Mouse (Mus musculus) MEL (cell line): ENCODE results near the gene Hrh3. TPM values are rescaled to one million over a fixed set of nuclear protein-coding genes. Genes with fewer than 3 reads are reported as not detected.
A peak's percentile ranks its signal among the peaks of the same experiment; 100 is the strongest.

Experiments used
- DNase-seq: peaks from one replicate; pipeline ENCODE4 v3.0.0; 2011; ENCODE audit warnings: low read depth, low spot score
- H3K27ac ChIP-seq: 2 replicates; pipeline ENCODE4 v1.5.1; 2012; ENCODE audit warnings: low read depth, mild to moderate bottlenecking, control low read depth, low read length, moderate library complexity; ENCODE audit not compliant: control insufficient read depth
- H3K27me3 ChIP-seq, 2 experiments: fragments of 150-350 bp in 1 of 2; sonication (generic) in 1 of 2; 2 replicates each; pipeline ENCODE4 v1.6.1; 2012; ENCODE audit warnings: low read length in 2 of 2, mild to moderate bottlenecking in 2 of 2, improper control_type of control experiment in 1 of 2, moderate library complexity in 1 of 2; ENCODE audit not compliant: insufficient read depth in 2 of 2, control insufficient read depth in 1 of 2
- H3K36me3 ChIP-seq, 2 experiments: 2 replicates each; pipeline ENCODE4 v1.6.1; 2012 to 2014; ENCODE audit warnings: low read length in 2 of 2, improper control_type of control experiment in 1 of 2, inconsistent platforms in 1 of 2, mild to moderate bottlenecking in 1 of 2; ENCODE audit not compliant: insufficient read depth in 2 of 2, control insufficient read depth in 1 of 2
- H3K4me1 ChIP-seq, 2 experiments: fragments of 150-350 bp in 1 of 2; sonication (generic) in 1 of 2; 2 replicates each; pipeline ENCODE4 v1.6.1; 2012; ENCODE audit warnings: low read length in 2 of 2, improper control_type of control experiment in 1 of 2, mild to moderate bottlenecking in 1 of 2; ENCODE audit not compliant: insufficient read depth in 2 of 2, control insufficient read depth in 1 of 2
- H3K4me3 ChIP-seq, 2 experiments: fragments of 150-350 bp in 1 of 2; sonication (generic) in 1 of 2; 2 replicates each; pipeline ENCODE4 v1.5.1; 2012; ENCODE audit warnings: low read depth in 2 of 2, low read length in 2 of 2, mild to moderate bottlenecking in 2 of 2, moderate library complexity in 2 of 2, control low read depth in 1 of 2, improper control_type of control experiment in 1 of 2; ENCODE audit not compliant: control insufficient read depth in 1 of 2, insufficient read depth in 1 of 2
- H3K79me2 ChIP-seq: 2 replicates; pipeline ENCODE4 v1.6.1; 2012; ENCODE audit warnings: mild to moderate bottlenecking, low read length, moderate library complexity; ENCODE audit not compliant: control insufficient read depth, poor library complexity, insufficient read depth
- H3K9ac ChIP-seq: 2 replicates; pipeline ENCODE4 v1.6.1; 2012; ENCODE audit warnings: low read depth, mild to moderate bottlenecking, control low read depth, low read length, moderate library complexity; ENCODE audit not compliant: control insufficient read depth, poor library complexity, severe bottlenecking
- H3K9me3 ChIP-seq: fragments of 150-350 bp; sonication (generic); replicated peaks from 2 replicates; pipeline ENCODE4 v1.6.1; 2012; ENCODE audit warnings: mild to moderate bottlenecking, low read length, improper control_type of control experiment, moderate library complexity; ENCODE audit not compliant: insufficient read depth
- CHD2 ChIP-seq: IDR thresholded peaks from 2 replicates; pipeline ENCODE4 v1.6.1; 2011; ENCODE audit warnings: low read length, improper control_type of control experiment
- CTCF ChIP-seq, 3 experiments: IDR thresholded peaks in 2 of 3; conservative IDR thresholded peaks in 1 of 3; 2 replicates each; pipeline ENCODE4 v1.5.1; 2011 to 2012; ENCODE audit warnings: low read length in 3 of 3, low read depth in 2 of 3, mild to moderate bottlenecking in 2 of 3, improper control_type of control experiment in 1 of 3, inconsistent platforms in 1 of 3, mixed read lengths in 1 of 3, moderate library complexity in 1 of 3; ENCODE audit not compliant: control insufficient read depth in 1 of 3, insufficient read depth in 1 of 3, poor library complexity in 1 of 3, severe bottlenecking in 1 of 3
- E2F4 ChIP-seq: IDR thresholded peaks from 2 replicates; pipeline ENCODE4 v1.6.1; 2011; ENCODE audit warnings: low read depth, low read length, improper control_type of control experiment, borderline replicate concordance
- ELF1 ChIP-seq: IDR thresholded peaks from 2 replicates; pipeline ENCODE4 v1.6.1; 2014; ENCODE audit warnings: low read depth, mild to moderate bottlenecking, inconsistent platforms, low read length, improper control_type of control experiment, moderate library complexity
- ETS1 ChIP-seq: IDR thresholded peaks from 2 replicates; pipeline ENCODE4 v1.6.1; 2012; ENCODE audit warnings: low read depth, mild to moderate bottlenecking, inconsistent platforms, low read length, improper control_type of control experiment, moderate library complexity
- GABPA ChIP-seq: IDR thresholded peaks from 2 replicates; pipeline ENCODE4 v1.6.1; 2012; ENCODE audit warnings: low read depth, mild to moderate bottlenecking, inconsistent platforms, low read length, improper control_type of control experiment, moderate library complexity
- GATA1 ChIP-seq: IDR thresholded peaks from 2 replicates; pipeline ENCODE4 v1.6.1; 2011; ENCODE audit warnings: low read depth, low read length, improper control_type of control experiment
- JUND ChIP-seq: IDR thresholded peaks from 2 replicates; pipeline ENCODE4 v1.6.1; 2011; ENCODE audit warnings: low read depth, mild to moderate bottlenecking, improper control_type of control experiment, low read length
- KAT2A ChIP-seq: conservative IDR thresholded peaks from 2 replicates; pipeline ENCODE4 v1.6.1; 2012; ENCODE audit warnings: low read depth, low read length, improper control_type of control experiment, inconsistent platforms
- MAX ChIP-seq: IDR thresholded peaks from 2 replicates; pipeline ENCODE4 v1.6.1; 2011; ENCODE audit warnings: low read length, improper control_type of control experiment
- MXI1 ChIP-seq: IDR thresholded peaks from 2 replicates; pipeline ENCODE4 v1.6.1; 2011; ENCODE audit warnings: mild to moderate bottlenecking, low read depth, low read length, improper control_type of control experiment
- MYB ChIP-seq: IDR thresholded peaks from 2 replicates; pipeline ENCODE4 v1.6.1; 2011; ENCODE audit warnings: mild to moderate bottlenecking, low read depth, low read length, improper control_type of control experiment
- NRF1 ChIP-seq: IDR thresholded peaks from 2 replicates; pipeline ENCODE4 v1.6.1; 2014; ENCODE audit warnings: low read depth, mild to moderate bottlenecking, inconsistent platforms, low read length, improper control_type of control experiment, moderate library complexity; ENCODE audit not compliant: poor library complexity, insufficient read depth, severe bottlenecking
- POLR2A ChIP-seq, 2 experiments: IDR thresholded peaks; 2 replicates each; pipeline ENCODE4 v1.6.1; 2011 to 2012; ENCODE audit warnings: low read length in 2 of 2, mild to moderate bottlenecking in 2 of 2, control low read depth in 1 of 2, improper control_type of control experiment in 1 of 2, low read depth in 1 of 2, moderate library complexity in 1 of 2; ENCODE audit not compliant: control insufficient read depth in 1 of 2, insufficient read depth in 1 of 2, poor library complexity in 1 of 2
- POLR2AphosphoS5 ChIP-seq: IDR thresholded peaks from 2 replicates; pipeline ENCODE4 v1.6.1; 2012; ENCODE audit warnings: low read depth, borderline replicate concordance, mild to moderate bottlenecking, inconsistent platforms, low read length, moderate library complexity, mixed read lengths
- RAD21 ChIP-seq: IDR thresholded peaks from 2 replicates; pipeline ENCODE4 v1.6.1; 2011; ENCODE audit warnings: mild to moderate bottlenecking, low read depth, low read length, improper control_type of control experiment
- RCOR1 ChIP-seq: IDR thresholded peaks from 2 replicates; pipeline ENCODE4 v1.6.1; 2012; ENCODE audit warnings: low read depth, mild to moderate bottlenecking, inconsistent platforms, low read length, improper control_type of control experiment
- TAL1 ChIP-seq: IDR thresholded peaks from 2 replicates; pipeline ENCODE4 v1.6.1; 2012; ENCODE audit warnings: mild to moderate bottlenecking, inconsistent platforms, low read length, moderate library complexity, mixed read lengths
- TCF12 ChIP-seq: IDR thresholded peaks from 2 replicates; pipeline ENCODE4 v1.6.1; 2014; ENCODE audit warnings: low read depth, mild to moderate bottlenecking, inconsistent platforms, low read length, improper control_type of control experiment, moderate library complexity
- UBTF ChIP-seq: IDR thresholded peaks from 2 replicates; pipeline ENCODE4 v1.6.1; 2012; ENCODE audit warnings: low read depth, mild to moderate bottlenecking, inconsistent platforms, low read length, improper control_type of control experiment, moderate library complexity, borderline replicate concordance; ENCODE audit not compliant: insufficient read depth
- USF2 ChIP-seq, 2 experiments: IDR thresholded peaks; 2 replicates each; pipeline ENCODE4 v1.6.1; 2011 to 2012; ENCODE audit warnings: improper control_type of control experiment in 2 of 2, low read length in 2 of 2, borderline replicate concordance in 1 of 2, inconsistent platforms in 1 of 2, low read depth in 1 of 2, mild to moderate bottlenecking in 1 of 2; ENCODE audit not compliant: insufficient read depth in 1 of 2
- ZKSCAN1 ChIP-seq: IDR thresholded peaks from 2 replicates; pipeline ENCODE4 v1.6.1; 2012; ENCODE audit warnings: low read depth, mild to moderate bottlenecking, inconsistent platforms, low read length, improper control_type of control experiment, moderate library complexity
- ZMIZ1 ChIP-seq: IDR thresholded peaks from 2 replicates; pipeline ENCODE4 v1.6.1; 2012; ENCODE audit warnings: low read depth, mild to moderate bottlenecking, inconsistent platforms, low read length, improper control_type of control experiment, moderate library complexity
- ZNF384 ChIP-seq: IDR thresholded peaks from 2 replicates; pipeline ENCODE4 v1.6.1; 2012; ENCODE audit warnings: low read depth, mild to moderate bottlenecking, inconsistent platforms, low read length, improper control_type of control experiment
- polyA plus RNA-seq, 2 experiments: library from polyadenylated mRNA; stranded (reverse) in 1 of 2; unstranded in 1 of 2; fragments of >175 nt in 1 of 2; fragments of >200 nt in 1 of 2; gene quantifications; 2 replicates each; pipeline versions ENCODE4 v1.2.1 to v1.2.4; 2012; ENCODE audit warnings: low replicate concordance in 2 of 2, low read depth in 1 of 2; ENCODE audit not compliant: insufficient read length in 2 of 2, insufficient read depth in 1 of 2, missing spikeins in 1 of 2
- total RNA-seq: library from RNA; depleted of rRNA; stranded (reverse); fragments of 300-350 nt; gene quantifications from 2 replicates; pipeline ENCODE4 v1.2.3, GENCODE M21; 2012

Hrh3 gene
- total and polyA plus RNA-seq, 3 experiments, result not detected

GRCm38 (mm10) chr2:180120292-180120761 lies 16.0 kb upstream of the Hrh3 start (continued):
- TF ChIP-seq ZMIZ1 (0 out of 2 replicates have a peak, but pooled peaks have one; percentile 32), TAL1 (peak; percentile 50), CHD2 (no peak)

- peak overlapping the region; percentile 94 for H3K9ac ChIP-seq
- TF ChIP-seq POLR2A (IDR thresholded peaks at IDR 0.05; ENCODE audit: control insufficient read depth in 1 of 2, insufficient read depth in 1 of 2, low read depth in 1 of 2, low read length in 2 of 2, poor library complexity in 1 of 2) (peak in 1 of 2 experiments; percentile 61; a peak in 2 of 4 replicates), ZKSCAN1 (no peak)
Observed at GRCm38 (mm10) chr2:180119439-180120291, 15.4 kb upstream of the Hrh3 start.

GRCm38 (mm10) chr2:180118661-180119438 lies 14.6 kb upstream of the Hrh3 start, which contains the start of gene Osbpl2:
Osbpl2 (plus strand) TSS chr2:180119306.
- peak; percentile 99 for DNase-seq
- Histone ChIP-seq H3K36me3 (peaks cover 12 to 41% of the 10 kb centered on the region in 2 experiments; a peak in 3 of 4 replicates), H3K9ac (peak within 1 kb of the TSS; percentile 94), H3K9me3 (no peaks in the 10 kb centered on the region), H3K79me2 (peaks cover 21% of the 10 kb centered on the region), H3K27me3 (no peaks in the 10 kb centered on the region), H3K4me1 (peaks cover 31 to 46% of the 10 kb centered on the region in 2 experiments), H3K27ac (peak within 1 kb of the TSS; percentile 87), H3K4me3 (peak within 1 kb of the TSS; percentile 79 to 94)
- TF ChIP-seq TCF12 (no peak), E2F4 (0 out of 2 replicates have a peak, but pooled peaks have one; percentile 58), MXI1 (peak; percentile 77), TAL1 (no peak), MYB (no peak), ZNF384 (peak; percentile 12; the same call in 1 of the 2 replicates), CTCF (IDR thresholded peaks at IDR 0.05 in 2 of 3, conservative IDR thresholded peaks at IDR 0.05 in 1 of 3; ENCODE audit: control insufficient read depth in 1 of 3, insufficient read depth in 1 of 3, low read depth in 2 of 3, low read length in 3 of 3, poor library complexity in 1 of 3, severe bottlenecking in 1 of 3) (no peak), RAD21 (no peak), MAX (peak; percentile 88), JUND (no peak), GABPA (no peak), USF2 (IDR thresholded peaks at IDR 0.05; ENCODE audit: borderline replicate concordance in 1 of 2, insufficient read depth in 1 of 2, low read depth in 1 of 2, low read length in 2 of 2) (0 out of 4 replicates have a peak, but pooled peaks of 1 of the 2 experiments have one; percentile 17), ETS1 (no peak; the same call in none of the 2 replicates), GATA1 (no peak), ZKSCAN1 (no peak), NRF1 (peak; percentile 33; the same call in 1 of the 2 replicates), RCOR1 (no peak), UBTF (0 out of 2 replicates have a peak, but pooled peaks have one; percentile 23), ELF1 (peak; percentile 73), KAT2A (peak; percentile 37; the same call in 1 of the 2 replicates), POLR2AphosphoS5 (no peak)

More at GRCm38 (mm10) chr2:180119439-180120291, 15.4 kb upstream of the Hrh3 start:
- Histone ChIP-seq H3K9me3 (no peaks in the 10 kb centered on the region), H3K27ac (peak overlapping the region; percentile 87), H3K4me1 (peaks cover 31 to 44% of the 10 kb centered on the region in 2 experiments), H3K79me2 (peaks cover 24% of the 10 kb centered on the region), H3K27me3 (no peaks in the 10 kb centered on the region), H3K4me3 (peak overlapping the region; percentile 79 to 94), H3K36me3 (peaks cover 12 to 41% of the 10 kb centered on the region in 2 experiments; a peak in 3 of 4 replicates)
- DNase-seq, result peak; percentile 66
